Mouse (Mus musculus) liver, embryonic 14.5 days (tissue): ENCODE measurements around the gene Tmem255b. TPM values are rescaled to one million over a fixed set of nuclear protein-coding genes. Genes with fewer than 3 reads are reported as not detected.
A peak's percentile ranks its signal among the peaks of the same experiment; 100 is the strongest.

Experiments used
- ATAC-seq: fragments of 200-750 bp; cut with Nextera tagmentation; 2 replicates; pipeline ENCODE4 v1.8.0; 2017; ENCODE audit warnings: moderate number of reproducible peaks, mild to moderate bottlenecking, moderate library complexity; ENCODE audit not compliant: insufficient read depth
- DNase-seq, 3 experiments: peaks; one replicate each; pipeline ENCODE4 v3.0.0-alpha.2; 2012 to 2013; ENCODE audit warnings: low read depth in 3 of 3, low spot score in 3 of 3
- H3K27ac ChIP-seq: fragments of 300-500 bp; sonication (generic); 2 replicates; pipeline ENCODE4 v1.5.1; 2014; ENCODE audit warnings: moderate library complexity, mild to moderate bottlenecking, control low read depth, inconsistent platforms
- H3K27me3 ChIP-seq: fragments of 300-500 bp; sonication (generic); 2 replicates; pipeline ENCODE4 v1.6.1; 2014; ENCODE audit warnings: mild to moderate bottlenecking, low read length, moderate library complexity; ENCODE audit not compliant: control insufficient read depth, insufficient read depth
- H3K36me3 ChIP-seq: fragments of 300-500 bp; sonication (generic); replicated peaks from 2 replicates; pipeline ENCODE4 v1.6.1; 2014; ENCODE audit warnings: low read depth; ENCODE audit not compliant: control insufficient read depth, insufficient read depth
- H3K4me1 ChIP-seq, 2 experiments: fragments of 200-500 bp in 1 of 2; fragments of 300-500 bp in 1 of 2; sonication (generic) in 1 of 2; replicated peaks; 2 replicates each; pipeline ENCODE4 v1.6.1; 2012 to 2014; ENCODE audit warnings: antibody characterized with exemption in 1 of 2, inconsistent platforms in 1 of 2, low read length in 1 of 2; ENCODE audit not compliant: control insufficient read depth in 2 of 2, insufficient read depth in 2 of 2
- H3K4me2 ChIP-seq: fragments of 300-500 bp; sonication (generic); 2 replicates; pipeline ENCODE4 v1.6.1; 2014; ENCODE audit warnings: low read depth, mild to moderate bottlenecking, control low read depth, moderate library complexity
- H3K4me3 ChIP-seq, 2 experiments: fragments of 200-500 bp in 1 of 2; fragments of 300-500 bp in 1 of 2; sonication (generic) in 1 of 2; 2 replicates each; pipeline ENCODE4 v1.5.1; 2012 to 2014; ENCODE audit warnings: low read depth in 2 of 2, low read length in 2 of 2, mild to moderate bottlenecking in 2 of 2, control low read depth in 1 of 2, inconsistent platforms in 1 of 2, moderate library complexity in 1 of 2; ENCODE audit not compliant: insufficient read depth in 1 of 2
- H3K9ac ChIP-seq: fragments of 300-500 bp; sonication (generic); replicated peaks from 2 replicates; pipeline ENCODE4 v1.6.1; 2014; ENCODE audit warnings: mild to moderate bottlenecking, control low read depth, moderate library complexity
- H3K9me3 ChIP-seq: fragments of 300-500 bp; sonication (generic); 2 replicates; pipeline ENCODE4 v1.6.1; 2016; ENCODE audit warnings: low read length, mixed read lengths; ENCODE audit not compliant: control insufficient read depth
- CTCF ChIP-seq: IDR thresholded peaks from 2 replicates; pipeline ENCODE4 v1.5.1; 2016; ENCODE audit warnings: antibody characterized with exemption, low read depth, control low read depth
- EP300 ChIP-seq: IDR thresholded peaks from 2 replicates; pipeline ENCODE4 v1.6.1; 2016; ENCODE audit warnings: antibody characterized with exemption, low read depth
- WGBS: fragments of 180-500 bp; shearing (Covaris S2); extraction: QIAGEN DNeasy Blood & Tissue Kit; methylation state at CpG from one replicate; pipeline ENCODE4 v1.1.7; 2014; ENCODE audit not compliant: insufficient replicate concordance; 5-methylcytosine and 5-hydroxymethylcytosine counted together
- polyA plus RNA-seq, 2 experiments: library from polyadenylated mRNA; depleted of rRNA in 1 of 2; stranded (reverse) in 1 of 2; unstranded in 1 of 2; fragments of >200 nt; fragmentation: Nextera tagmentation in 1 of 2; extraction: Ambion mirVana in 1 of 2; gene quantifications; 2 replicates each; pipeline versions ENCODE4 v1.2.1 to v1.2.3; 2012 to 2014

The Tmem255b gene
- polyA plus RNA-seq, 2 experiments: 0.02 to 0.14 TPM

- Histone ChIP-seq H3K9ac (no peak within 1 kb of the TSS), H3K4me1 (no peaks in the 10 kb centered on the region), H3K9me3 (no peaks in the 10 kb centered on the region), H3K27me3 (no peaks in the 10 kb centered on the region), H3K36me3 (no peaks in the 10 kb centered on the region), H3K27ac (no peak within 1 kb of the TSS), H3K4me2 (no peak within 1 kb of the TSS), H3K4me3 (no peak within 1 kb of the TSS)
- WGBS: 59% methylated on average over 5 of the region's 5 CpGs
- no peak for ATAC-seq
- no peak for TF ChIP-seq CTCF
- DNase-seq: no peak
Measured at GRCm38 (mm10) chr8:13396725-13397124, 38.3 kb upstream of the Tmem255b start, which contains the start of gene Atp4b. Gene Atp4b, minus strand, starts transcription at chr8:13396825.

DNA sequence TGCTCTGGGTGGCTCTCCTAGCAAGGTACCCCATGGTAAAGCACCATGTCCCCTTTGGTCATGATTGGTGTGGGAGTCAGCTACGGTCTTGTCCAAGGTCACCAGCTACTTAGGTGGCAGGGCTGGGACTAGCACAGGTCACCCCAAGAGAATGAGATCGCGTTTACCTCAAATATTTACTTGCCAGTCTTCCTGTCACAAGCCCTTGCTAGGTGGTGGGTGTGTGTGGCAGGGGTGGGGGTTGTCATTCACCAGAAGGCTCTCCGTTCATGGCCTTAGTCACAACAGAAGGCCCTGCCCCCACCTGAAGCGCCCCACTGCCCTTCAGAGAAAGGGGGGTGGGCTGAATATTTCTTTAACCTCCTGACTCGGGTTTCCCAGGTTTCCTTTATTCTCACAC, 31.5 kb upstream of the Tmem255b start:
- H3K4me1 ChIP-seq: peaks cover 0 to 1% of the 10 kb centered on the region in 2 experiments; a peak in 1 of 4 replicates
- no peak for ATAC-seq

DNA sequence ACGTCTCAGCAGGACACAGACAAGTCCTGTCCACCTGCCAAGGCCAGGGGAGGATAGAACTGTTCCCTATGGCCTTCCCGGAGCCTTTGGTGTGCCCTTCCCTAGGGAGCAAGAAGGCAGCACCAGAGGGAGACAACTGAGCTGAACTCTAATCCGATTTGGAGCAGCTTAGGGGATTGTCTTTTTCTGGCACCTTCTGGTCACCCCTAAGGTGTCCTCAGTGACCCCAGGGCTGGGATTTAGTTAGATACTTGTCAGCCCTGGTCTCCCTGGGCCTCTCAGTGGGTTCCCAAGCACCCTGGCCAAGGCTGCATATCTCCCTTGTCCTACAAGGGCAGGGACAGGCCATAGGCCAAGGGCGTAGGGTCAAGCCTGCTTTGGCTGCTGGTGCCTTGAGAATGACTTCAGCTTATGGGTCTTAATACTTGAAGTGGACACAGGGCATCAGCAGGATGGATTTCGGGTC, 30.3 kb upstream of the Tmem255b start, which contains the start of gene Grk1:
Gene Grk1 (plus strand): TSS at position 416 of the 466 bp plus-strand sequence.
- no peak within 1 kb of the TSS for H3K9ac ChIP-seq
- H3K36me3 ChIP-seq: no peaks in the 10 kb centered on the region
- TF ChIP-seq EP300 (no peak), CTCF (no peak)
- no peak within 1 kb of the TSS for H3K27ac ChIP-seq
- no peaks in the 10 kb centered on the region for H3K27me3 ChIP-seq
- no peak within 1 kb of the TSS for H3K4me3 ChIP-seq
- ATAC-seq (no peak), DNase-seq (no peak)
- WGBS: 56% methylated on average over 5 of the region's 5 CpGs
- H3K4me1 ChIP-seq: peaks cover 0 to 1% of the 10 kb centered on the region in 2 experiments; a peak in 1 of 4 replicates
- H3K9me3 ChIP-seq: no peaks in the 10 kb centered on the region
- no peak within 1 kb of the TSS for H3K4me2 ChIP-seq

More for the DNA sequence above, 31.5 kb upstream of the Tmem255b start:
- Histone ChIP-seq H3K9me3 (no peaks in the 10 kb centered on the region), H3K4me2 (no peak overlapping the region), H3K27ac (no peak overlapping the region), H3K9ac (no peak overlapping the region), H3K4me3 (no peak overlapping the region), H3K36me3 (no peaks in the 10 kb centered on the region), H3K27me3 (no peaks in the 10 kb centered on the region)
- TF ChIP-seq EP300 (no peak), CTCF (no peak)
- no peak for DNase-seq
- WGBS: 44% methylated on average over 6 of the region's 6 CpGs

DNA sequence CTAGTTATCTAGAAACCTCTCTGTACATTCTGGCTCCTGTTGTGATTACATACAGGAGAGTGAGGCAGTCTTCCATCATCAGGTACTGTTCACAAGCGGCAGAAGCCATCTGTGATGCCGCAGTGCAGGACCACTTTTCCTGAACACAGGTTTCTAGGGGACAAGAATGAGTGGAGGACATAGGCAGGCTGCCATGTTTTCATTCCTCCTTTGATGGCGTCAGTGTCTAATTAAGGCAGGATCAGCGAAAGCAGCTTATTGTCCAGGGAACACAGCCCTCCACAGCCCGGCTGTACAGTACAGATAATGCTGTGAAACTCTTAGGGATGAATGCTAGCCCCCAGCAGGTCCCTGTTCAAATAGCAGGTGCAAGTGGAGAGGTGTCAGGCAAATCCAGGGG, 29.0 kb upstream of the Tmem255b start:
- H3K27ac ChIP-seq: no peak overlapping the region
- WGBS: 69% methylated on average over 5 of the region's 5 CpGs

DNA sequence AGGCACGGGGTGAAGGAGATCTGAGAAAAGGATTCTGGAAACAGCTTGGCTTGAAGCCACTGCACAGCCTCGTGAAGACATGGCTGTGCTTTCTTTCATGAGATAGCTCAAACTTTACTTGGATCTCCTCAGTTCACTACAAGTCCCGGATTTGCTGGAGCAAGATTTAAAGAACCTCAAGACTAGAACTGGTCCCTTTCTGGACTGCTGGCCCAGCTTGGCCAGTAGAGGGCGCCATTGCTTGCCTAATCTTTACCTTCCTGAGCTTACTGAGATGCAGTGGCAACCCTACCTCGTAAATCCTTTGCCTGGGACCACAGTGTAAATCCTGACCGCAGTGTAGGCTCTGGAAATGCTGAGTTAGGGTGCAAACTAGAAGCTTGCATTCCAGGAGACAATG, 23.4 kb upstream of the Tmem255b start:
- H3K36me3 ChIP-seq: no peaks in the 10 kb centered on the region
- H3K27me3 ChIP-seq: no peaks in the 10 kb centered on the region
- DNase-seq (peak; percentile 20 to 24 (median 23)), ATAC-seq (no peak)
- H3K27ac ChIP-seq: no peak overlapping the region
- no peak overlapping the region for H3K4me3 ChIP-seq
- no peaks in the 10 kb centered on the region for H3K9me3 ChIP-seq
- H3K9ac ChIP-seq: no peak overlapping the region
- H3K4me1 ChIP-seq: no peaks in the 10 kb centered on the region
- 23% methylated on average over 6 of the region's 6 CpGs for WGBS
- H3K4me2 ChIP-seq: no peak overlapping the region
- TF ChIP-seq CTCF (peak; percentile 84), EP300 (no peak)

More for the DNA sequence above, 29.0 kb upstream of the Tmem255b start:
- no peaks in the 10 kb centered on the region for H3K27me3 ChIP-seq
- H3K9me3 ChIP-seq: no peaks in the 10 kb centered on the region
- no peak for DNase-seq
- H3K4me3 ChIP-seq: no peak overlapping the region
- no peak for ATAC-seq
- peaks cover 0 to 1% of the 10 kb centered on the region in 2 experiments; a peak in 1 of 4 replicates for H3K4me1 ChIP-seq
- H3K36me3 ChIP-seq: no peaks in the 10 kb centered on the region
- TF ChIP-seq EP300: no peak
- no peak for TF ChIP-seq CTCF
- H3K9ac ChIP-seq: no peak overlapping the region
- no peak overlapping the region for H3K4me2 ChIP-seq
